Mouse (Mus musculus) olfactory bulb, adult 2 months (tissue): Measurements from ENCODE around the gene Aen. TPM values are rescaled to one million over a fixed set of nuclear protein-coding genes. Genes with fewer than 3 reads are reported as not detected.

Experiments used
- H3K27ac ChIP-seq: fragments of 200-500 bp; 2 replicates; pipeline ENCODE4 v1.5.1; 2012; ENCODE audit warnings: low read depth, low read length; ENCODE audit not compliant: insufficient read depth
- H3K4me1 ChIP-seq: fragments of 200-500 bp; 2 replicates; pipeline ENCODE4 v1.6.1; 2012; ENCODE audit warnings: low read length; ENCODE audit not compliant: control insufficient read depth, insufficient read depth
- H3K4me3 ChIP-seq: fragments of 200-500 bp; 2 replicates; pipeline ENCODE4 v1.5.1; 2012; ENCODE audit warnings: mild to moderate bottlenecking, low read depth, low read length, moderate library complexity; ENCODE audit not compliant: insufficient read depth
- CTCF ChIP-seq: fragments of 200-500 bp; IDR thresholded peaks from 2 replicates; pipeline ENCODE4 v1.5.1; 2012; ENCODE audit warnings: low read depth, mild to moderate bottlenecking, low read length, moderate library complexity; ENCODE audit not compliant: insufficient read depth
- POLR2A ChIP-seq: fragments of 200-500 bp; IDR thresholded peaks from 2 replicates; pipeline ENCODE4 v1.6.1; 2012; ENCODE audit warnings: mild to moderate bottlenecking, low read depth, low read length, moderate library complexity; ENCODE audit not compliant: insufficient read depth
- WGBS: fragments of 180-500 bp; shearing (Covaris S2); methylation state at CpG from one replicate; pipeline ENCODE4 v1.1.7; 2018; 5-methylcytosine and 5-hydroxymethylcytosine counted together
- polyA plus RNA-seq: library from polyadenylated mRNA; stranded (reverse); fragments of >200 nt; gene quantifications from 2 replicates; pipeline ENCODE4 v1.2.4, GENCODE M21; 2012; ENCODE audit warnings: low replicate concordance; ENCODE audit not compliant: missing spikeins, insufficient read depth, insufficient read length

Gene Aen
- polyA plus RNA-seq, 1 experiment: not detected

- no peak overlapping the region for H3K4me3 ChIP-seq
- no peaks in the 10 kb centered on the region for H3K4me1 ChIP-seq
- no peak overlapping the region for H3K27ac ChIP-seq
- WGBS: 73% methylated on average over 7 of the region's 7 CpGs
- no peak for TF ChIP-seq POLR2A
- TF ChIP-seq CTCF: no peak
Measured at GRCm38 (mm10) chr7:78922506-78922905, 26.9 kb downstream of the Aen start.

- TF ChIP-seq POLR2A (no peak), CTCF (peak; percentile 24; the same call in 1 of the 2 replicates)
- WGBS: 9% methylated on average over 6 of the region's 6 CpGs
- Histone ChIP-seq H3K27ac (no peak overlapping the region), H3K4me1 (no peaks in the 10 kb centered on the region), H3K4me3 (no peak overlapping the region)
Measured at GRCm38 (mm10) chr7:78924300-78924699, 28.6 kb downstream of the Aen start.

- WGBS: 37% methylated on average over 7 of the region's 7 CpGs
- H3K4me1 ChIP-seq: no peaks in the 10 kb centered on the region
- H3K27ac ChIP-seq: no peak overlapping the region
- H3K4me3 ChIP-seq: no peak overlapping the region
- TF ChIP-seq POLR2A (no peak), CTCF (no peak)
Measured at GRCm38 (mm10) chr7:78924796-78925195, 29.1 kb downstream of the Aen start.

- no peak overlapping the region for H3K4me3 ChIP-seq
- H3K27ac ChIP-seq: no peak overlapping the region
- no peaks in the 10 kb centered on the region for H3K4me1 ChIP-seq
- TF ChIP-seq CTCF: no peak
- no peak for TF ChIP-seq POLR2A
- WGBS: 87% methylated on average over 7 of the region's 7 CpGs
Measured at GRCm38 (mm10) chr7:78925680-78926079, 30.0 kb downstream of the Aen start.

GRCm38 (mm10) chr7:78926156-78926555 lies 30.5 kb downstream of the Aen start:
- no peaks in the 10 kb centered on the region for H3K4me1 ChIP-seq

GRCm38 (mm10) chr7:78927266-78927665 lies 31.6 kb downstream of the Aen start:
- 88% methylated on average over 3 of the region's 3 CpGs for WGBS
- no peak overlapping the region for H3K4me3 ChIP-seq

More at GRCm38 (mm10) chr7:78926156-78926555, 30.5 kb downstream of the Aen start:
- 74% methylated on average over 9 of the region's 9 CpGs for WGBS
- Histone ChIP-seq H3K4me3 (no peak overlapping the region), H3K27ac (no peak overlapping the region)
- TF ChIP-seq CTCF: no peak
- TF ChIP-seq POLR2A: no peak

GRCm38 (mm10) chr7:78938957-78939602 lies 43.4 kb downstream of the Aen start:
- H3K4me1 ChIP-seq: 0 out of 2 replicates have a peak, but pooled peaks cover 4% of the 10 kb centered on the region
- H3K27ac ChIP-seq: no peak overlapping the region
- WGBS: 65% methylated on average over 19 of the region's 19 CpGs
- no peak overlapping the region for H3K4me3 ChIP-seq
- TF ChIP-seq CTCF: no peak
- TF ChIP-seq POLR2A: no peak

More at GRCm38 (mm10) chr7:78927266-78927665, 31.6 kb downstream of the Aen start:
- H3K27ac ChIP-seq: no peak overlapping the region
- H3K4me1 ChIP-seq: no peaks in the 10 kb centered on the region
- TF ChIP-seq POLR2A: no peak
- no peak for TF ChIP-seq CTCF

GRCm38 (mm10) chr7:78940971-78941370 lies 45.3 kb downstream of the Aen start:
- WGBS: 93% methylated on average over 3 of the region's 3 CpGs
- Histone ChIP-seq H3K4me3 (no peak overlapping the region), H3K4me1 (0 out of 2 replicates have a peak, but pooled peaks cover 4% of the 10 kb centered on the region), H3K27ac (no peak overlapping the region)
- TF ChIP-seq CTCF (no peak), POLR2A (no peak)

- Histone ChIP-seq H3K27ac (no peak overlapping the region), H3K4me1 (0 out of 2 replicates have a peak, but pooled peaks cover 4% of the 10 kb centered on the region), H3K4me3 (no peak overlapping the region)
- TF ChIP-seq CTCF (no peak), POLR2A (no peak)
- WGBS: 95% methylated on average over 2 of the region's 2 CpGs
Measured at GRCm38 (mm10) chr7:78942544-78942943, 46.9 kb downstream of the Aen start.

GRCm38 (mm10) chr7:78953886-78954572 lies 58.4 kb downstream of the Aen start:
- H3K4me3 ChIP-seq: no peak overlapping the region
- TF ChIP-seq CTCF (no peak), POLR2A (no peak)

More at GRCm38 (mm10) chr7:78953886-78954572, 58.4 kb downstream of the Aen start:
- Histone ChIP-seq H3K4me1 (peaks cover 2% of the 10 kb centered on the region; the same call in 1 of the 2 replicates), H3K27ac (no peak overlapping the region)
- 28% methylated on average over 11 of the region's 11 CpGs for WGBS
